Mouse (Mus musculus) cerebellum, adult 9-10 months (tissue): ENCODE data around the gene Apobec1.
"Not testable (repeated sequence)": the region's sequence is repeated elsewhere in the genome, so short reads cannot be mapped to it uniquely, and the experiment has no call there.

ENCODE experiments used
- DNase-seq: peaks from one replicate; pipeline ENCODE4 v3.0.0; 2022

Gene Apobec1

DNA sequence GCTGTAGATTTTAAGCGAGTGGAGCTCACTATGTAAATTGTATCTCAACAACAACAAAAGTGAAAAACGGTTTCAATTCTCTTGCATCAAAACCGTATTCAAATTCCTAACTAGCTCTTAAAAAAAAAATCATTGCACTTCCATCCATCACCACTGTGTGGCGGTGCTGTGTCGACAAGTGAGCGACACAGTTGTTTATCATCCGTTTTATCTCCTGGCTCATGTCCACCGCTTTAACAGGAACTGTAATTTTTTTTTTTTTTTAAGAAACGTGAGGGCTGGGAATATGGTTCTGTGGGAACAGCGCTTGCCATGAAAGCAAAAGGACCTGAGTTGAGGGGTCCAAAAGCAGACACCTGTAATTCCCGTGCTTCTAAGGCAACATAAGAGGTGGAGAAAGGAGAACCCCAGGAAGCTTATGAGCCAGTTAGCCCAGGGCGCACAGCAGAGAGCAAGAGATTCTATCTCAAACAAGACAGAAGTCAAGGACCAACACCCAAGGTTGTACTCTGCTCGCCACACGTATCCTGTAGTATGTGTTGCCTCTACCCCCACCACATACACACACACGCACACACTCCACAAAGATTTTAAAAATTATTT is 45.2 kb downstream of the Apobec1 start:
- DNase-seq, result peak; percentile 59

DNA sequence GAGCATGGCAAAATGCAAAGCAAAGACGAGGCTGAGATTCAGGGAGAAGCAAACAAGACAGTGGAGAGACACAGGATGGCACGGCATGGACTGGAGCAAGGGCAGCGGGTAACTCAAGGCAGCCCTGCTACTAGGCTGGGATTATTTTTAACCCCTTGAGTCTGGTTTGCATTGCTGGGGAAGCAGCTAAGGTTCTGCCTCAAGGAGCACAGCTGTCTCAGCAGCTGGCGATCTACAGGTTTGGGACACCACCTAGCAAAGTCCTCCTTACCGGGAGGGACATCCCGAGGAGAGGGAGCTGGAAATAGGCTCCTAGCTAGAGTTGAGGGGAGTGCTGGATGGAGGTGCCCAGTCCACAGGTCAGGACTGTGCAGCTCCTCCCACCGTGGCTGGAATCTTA is 47.0 kb downstream of the Apobec1 start:
- no peak for DNase-seq

DNA sequence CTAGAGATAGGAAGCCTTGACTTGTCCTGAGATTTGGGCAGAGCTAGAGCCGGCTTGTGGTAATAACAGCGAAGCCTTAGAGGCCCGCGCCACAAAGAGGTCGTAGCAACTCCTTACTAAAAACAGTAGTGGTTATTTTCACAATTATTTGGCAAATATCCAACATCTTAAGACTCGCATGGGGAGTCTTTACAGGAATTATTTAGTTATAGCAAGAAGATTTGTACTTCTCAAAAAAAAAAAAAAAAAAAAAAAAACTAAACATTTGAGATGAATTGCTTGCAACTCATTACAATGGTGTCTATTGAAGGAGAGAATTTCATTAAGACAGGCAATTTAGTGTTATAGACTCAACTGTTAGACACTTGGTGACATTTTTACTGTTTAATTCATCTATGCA is 48.1 kb downstream of the Apobec1 start:
- no peak for DNase-seq

DNA sequence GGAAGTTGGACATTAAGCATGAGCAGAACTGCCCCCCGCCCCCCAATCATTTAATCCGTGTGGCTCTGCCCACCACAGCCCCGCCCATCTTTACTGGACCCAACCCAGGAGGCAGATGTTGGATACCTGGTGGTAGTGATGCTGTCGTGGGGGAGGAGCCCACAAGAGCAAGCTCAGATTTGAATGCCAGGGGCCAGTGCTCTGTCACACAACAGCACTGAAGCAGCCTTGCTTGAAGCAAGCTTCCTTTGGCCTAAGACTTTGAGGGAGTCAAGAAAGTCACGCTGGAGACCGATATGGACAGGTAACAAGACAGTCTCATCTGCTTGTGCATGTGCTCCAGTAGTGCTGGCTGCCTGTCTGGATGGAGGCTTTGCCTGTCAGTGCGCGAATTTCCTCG is 48.6 kb downstream of the Apobec1 start, which contains the start of gene Aicda:
Aicda (plus strand) TSS at position 196 of the 400 bp plus-strand sequence.
- DNase-seq, result no peak

GRCm38 (mm10) chr6:122545948-122546347 is 56.3 kb downstream of the Apobec1 start:
- no peak for DNase-seq

DNA sequence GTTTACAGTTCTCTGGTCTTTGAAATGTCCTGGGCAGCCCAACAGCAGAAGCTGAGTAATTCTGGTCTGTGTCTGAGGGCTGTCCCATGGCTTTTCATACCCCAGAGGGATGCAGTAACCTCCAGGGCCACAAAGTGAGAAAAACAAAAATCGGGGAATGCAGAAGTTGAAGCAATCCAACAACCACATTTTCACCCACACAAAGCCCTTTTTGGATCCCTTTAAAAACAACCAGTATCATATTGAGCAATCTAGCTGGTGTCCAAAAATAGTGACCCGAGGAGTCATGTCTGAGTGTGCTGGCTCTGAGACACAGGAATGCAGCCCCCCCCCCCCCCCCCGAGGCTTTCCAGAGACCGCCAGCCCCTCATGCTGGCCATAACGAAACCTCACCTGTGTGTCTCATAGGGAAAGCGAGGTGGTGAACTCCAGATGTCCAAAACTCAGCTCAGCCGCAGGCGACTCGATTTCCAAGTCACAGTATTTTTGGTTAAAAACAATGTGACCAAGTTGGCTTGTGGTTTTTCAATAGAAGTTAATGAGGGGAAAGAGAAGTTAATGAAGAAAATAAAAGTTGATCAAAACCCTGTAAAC is 56.9 kb downstream of the Apobec1 start:
- no peak for DNase-seq

GRCm38 (mm10) chr6:122544672-122545071 is 57.6 kb downstream of the Apobec1 start:
- DNase-seq, result no peak

DNA sequence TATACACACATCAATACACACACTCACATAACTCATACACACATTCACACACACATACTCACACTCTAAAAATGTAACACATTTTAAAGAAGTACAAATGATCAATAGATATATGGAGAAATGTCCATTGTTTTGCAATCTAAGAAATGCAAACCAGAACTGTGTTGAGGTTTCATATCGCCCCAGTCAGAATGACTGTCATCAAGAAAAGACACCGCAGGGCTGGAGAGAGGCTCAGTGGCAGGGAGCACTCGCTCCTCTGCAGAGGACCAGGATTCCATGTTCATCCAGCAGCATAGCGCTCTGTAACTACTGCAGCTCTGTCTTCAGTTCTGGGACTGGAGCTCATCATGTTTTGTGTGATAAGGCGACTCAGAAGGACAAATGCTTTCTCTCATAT is 58.7 kb downstream of the Apobec1 start:
- DNase-seq, result no peak

GRCm38 (mm10) chr6:122542459-122542858 is 59.8 kb downstream of the Apobec1 start:
- DNase-seq, result not testable (repeated sequence)

DNA sequence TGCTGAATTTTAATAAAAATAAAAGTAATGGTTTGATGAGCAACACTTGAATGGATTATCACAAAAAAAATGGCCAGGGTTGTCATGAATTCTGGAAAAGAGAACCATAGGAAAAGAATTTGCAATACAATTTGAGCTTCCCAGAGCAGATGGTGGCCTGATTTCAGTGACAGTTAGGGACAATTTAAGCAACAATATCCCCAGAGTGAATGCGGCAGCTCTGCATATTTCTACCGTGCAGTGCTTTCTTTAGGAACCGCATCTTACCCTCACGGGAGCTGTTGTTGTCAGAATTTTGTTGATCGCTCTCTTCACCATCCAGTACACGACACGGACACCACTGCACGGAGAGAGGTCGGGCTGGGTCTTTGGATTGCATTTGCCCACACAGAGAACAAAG is 62.7 kb downstream of the Apobec1 start:
- DNase-seq, result no peak

GRCm38 (mm10) chr6:122534032-122534431 is 68.2 kb downstream of the Apobec1 start:
- no peak for DNase-seq

DNA sequence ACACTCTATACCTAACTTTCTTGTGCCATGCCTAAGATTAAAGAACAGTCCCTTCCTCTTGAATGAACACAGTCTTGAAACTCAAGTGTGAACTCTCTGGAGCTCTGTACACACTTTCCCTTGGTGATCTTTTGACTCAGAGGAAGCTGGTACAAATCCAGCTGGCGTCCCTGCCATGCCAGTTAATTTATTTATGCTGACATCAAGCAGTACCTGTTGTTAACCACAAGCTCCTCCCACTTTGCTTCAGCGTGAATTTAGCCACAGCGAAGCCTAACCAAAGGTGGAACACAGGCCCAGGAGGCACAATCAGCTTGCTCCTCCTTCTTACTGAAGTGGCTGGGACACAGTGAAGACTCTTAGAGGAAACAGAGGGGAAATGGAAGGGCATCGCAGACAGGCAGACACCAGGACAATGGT is 69.4 kb downstream of the Apobec1 start:
- DNase-seq, result no peak

DNA sequence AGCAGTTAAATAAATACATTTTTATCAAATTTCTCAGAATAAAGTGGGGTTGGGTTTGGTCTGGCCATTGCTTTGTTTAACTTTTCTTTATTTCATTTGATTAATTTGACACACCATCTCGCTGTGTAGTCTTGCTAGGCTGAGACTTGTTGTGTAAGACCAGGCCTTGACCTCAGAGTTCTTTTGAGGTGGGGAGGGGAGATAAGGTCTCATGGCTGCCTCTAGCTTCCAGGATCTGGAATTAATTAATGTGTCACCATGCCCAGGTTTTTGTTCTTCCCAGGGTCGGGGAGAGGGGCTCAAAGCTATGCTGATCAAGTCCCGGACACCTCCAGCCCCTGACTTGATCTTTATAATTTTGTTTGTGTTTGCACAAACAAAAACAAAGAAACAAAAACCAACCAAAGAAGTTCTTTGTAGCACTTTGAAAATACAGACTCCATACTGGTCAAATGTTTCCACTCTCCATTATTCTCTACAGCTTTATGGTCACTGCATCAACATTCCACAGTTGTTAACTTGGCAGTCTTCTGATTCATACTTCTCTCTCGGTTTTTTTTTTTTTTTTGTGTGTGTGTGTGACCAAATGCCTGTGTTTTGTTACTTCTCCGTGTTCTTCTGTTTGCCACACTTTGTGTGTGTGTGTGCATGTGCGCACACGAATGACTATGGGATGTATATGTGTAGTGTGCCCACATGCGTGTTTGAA is 70.6 kb downstream of the Apobec1 start:
- no peak for DNase-seq

DNA sequence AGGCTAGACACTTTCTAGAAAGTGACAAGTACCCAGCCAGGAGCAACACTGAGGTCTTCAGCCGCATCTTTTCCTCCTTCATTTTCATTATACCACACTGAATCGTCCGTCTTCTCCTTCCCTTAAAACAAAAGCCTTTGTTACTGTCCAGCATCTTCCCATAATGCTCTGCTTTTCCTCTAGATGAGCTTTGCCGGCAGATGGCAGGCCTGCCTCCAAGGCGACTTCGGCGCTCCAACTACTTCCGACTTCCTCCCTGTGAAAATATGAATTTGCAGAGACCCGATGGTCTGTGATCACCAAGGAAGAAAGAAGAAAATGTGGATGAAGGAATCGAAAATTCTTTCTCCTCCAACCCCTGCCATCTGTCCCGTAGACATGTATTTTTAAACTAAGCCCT is 74.1 kb downstream of the Apobec1 start:
- no peak for DNase-seq
